Mouse (Mus musculus): Measurements from ENCODE around the gene Matn3.

The Matn3 gene

DNA sequence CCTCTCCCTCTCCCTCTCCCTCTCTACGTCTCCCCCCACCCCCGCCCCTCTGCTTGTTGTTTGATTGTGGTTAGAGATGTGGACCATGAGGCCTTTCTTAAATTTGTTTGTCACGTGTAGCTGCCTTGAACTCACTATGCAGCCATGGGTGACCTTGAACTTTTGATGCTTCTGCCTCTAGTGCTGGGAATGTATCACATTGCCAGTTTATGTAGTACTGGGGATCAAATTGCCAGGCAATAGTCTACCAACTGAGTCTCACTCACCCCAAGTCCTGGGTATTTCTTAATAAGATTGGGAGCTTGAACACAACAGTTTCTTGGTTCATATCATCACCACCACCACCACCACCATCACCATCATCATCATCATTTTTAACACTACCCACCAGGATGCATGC is 73.3 kb downstream of the Matn3 start:
- DNase-seq (ENCODE audit: low read depth, low spot score): no peak
